ENCODE assay signal across 8 mouse cellular contexts in the genomic region with DNA sequence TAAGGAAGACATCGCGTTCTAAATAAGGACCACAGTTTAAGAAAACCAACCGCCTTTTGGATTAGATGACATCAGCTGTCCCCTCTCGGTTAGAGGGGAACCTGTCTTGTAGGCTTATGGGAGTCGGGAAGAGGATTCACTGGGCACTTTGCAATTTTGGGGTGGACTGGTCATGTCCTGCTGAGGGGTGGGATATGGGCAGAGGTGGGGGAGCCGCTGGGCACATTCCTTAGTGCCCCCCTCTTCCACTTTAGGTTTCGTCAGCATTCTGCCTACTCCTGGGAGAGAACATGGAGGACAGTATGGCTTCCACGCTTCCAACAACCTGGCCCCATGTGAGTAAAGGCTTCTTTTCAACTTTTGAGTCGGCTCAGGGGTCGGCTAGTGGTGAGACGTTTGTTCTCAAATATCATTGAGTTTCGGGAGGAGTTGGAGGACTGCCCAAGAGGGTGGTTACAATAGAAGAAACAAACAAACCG. TPM values are rescaled to one million over a fixed set of nuclear protein-coding genes. Genes with fewer than 3 reads are reported as not detected.
DNase-seq lines count a peak whose midpoint lies in the region; ATAC-seq and TF ChIP-seq lines count a peak whose summit lies in the region.

No protein-coding gene starts in this region.

- peak overlapping the region; percentile 74 to 91 (median 83) for H3K4me3 ChIP-seq in CH12.LX (replicated peaks in 1 of 3; ENCODE audit: low read depth in 2 of 3, low read length in 2 of 3, poor library complexity in 1 of 3)
- peak overlapping the region; percentile 46 for H3K4me3 ChIP-seq in embryonic facial prominence, embryonic 11.5 days (ENCODE audit: low read depth, low read length)
- peak overlapping the region; percentile 56 for H3K4me3 ChIP-seq in limb, embryonic 12.5 days (replicated peaks)
- peak overlapping the region; percentile 55 for H3K4me3 ChIP-seq in midbrain, embryonic 12.5 days

- H3K36me3 ChIP-seq in CH12.LX (replicated peaks in 1 of 2; ENCODE audit: control insufficient read depth in 1 of 2, insufficient read depth in 1 of 2, low read length in 1 of 2) = peaks cover 31 to 42% of the 10 kb centered on the region in 2 experiments
- H3K36me3 ChIP-seq in embryonic facial prominence, embryonic 11.5 days (replicated peaks; ENCODE audit: control insufficient read depth, insufficient read depth, low read depth, low read length) = peaks cover 13% of the 10 kb centered on the region
- H3K36me3 ChIP-seq in limb, embryonic 12.5 days = peaks cover 42% of the 10 kb centered on the region
- H3K36me3 ChIP-seq in midbrain, embryonic 12.5 days = peaks cover 41% of the 10 kb centered on the region

- peak overlapping the region; percentile 64; the same call in 1 of the 2 replicates for H3K4me2 ChIP-seq in CH12.LX (ENCODE audit: insufficient read depth, low read depth, poor library complexity, severe bottlenecking)
- peak overlapping the region; percentile 22 for H3K4me2 ChIP-seq in embryonic facial prominence, embryonic 11.5 days (ENCODE audit: low read depth, low read length)
- peak overlapping the region; percentile 56 for H3K4me2 ChIP-seq in limb, embryonic 12.5 days
- peak overlapping the region; percentile 54 for H3K4me2 ChIP-seq in midbrain, embryonic 12.5 days (replicated peaks)

- no peaks in the 10 kb centered on the region for H3K27me3 ChIP-seq in CH12.LX (replicated peaks)
- no peaks in the 10 kb centered on the region for H3K27me3 ChIP-seq in embryonic facial prominence, embryonic 11.5 days (ENCODE audit: control insufficient read depth, insufficient read depth, low read length)
- H3K27me3 ChIP-seq in limb, embryonic 12.5 days = no peaks in the 10 kb centered on the region
- 0 out of 2 replicates have a peak, but pooled peaks cover 4% of the 10 kb centered on the region for H3K27me3 ChIP-seq in midbrain, embryonic 12.5 days

- ATAC-seq in embryonic facial prominence, embryonic 11.5 days (replicated peaks; ENCODE audit: insufficient number of reproducible peaks, low FRiP score, low TSS enrichment, low read depth) = peak; percentile 65
- peak; percentile 12 to 31 for ATAC-seq in hematopoietic stem cell, adult 5-6 weeks (replicated peaks in 1 of 2; ENCODE audit: insufficient read depth in 1 of 2, low FRiP score in 2 of 2, low TSS enrichment in 1 of 2, low read depth in 1 of 2, poor library complexity in 2 of 2, severe bottlenecking in 2 of 2)
- peak; percentile 40; the same call in 1 of the 2 replicates for ATAC-seq in limb, embryonic 12.5 days (ENCODE audit: insufficient number of reproducible peaks, insufficient read depth, low FRiP score, low TSS enrichment, low read depth)
- ATAC-seq in midbrain, embryonic 12.5 days (ENCODE audit: low FRiP score, low read depth) = peak; percentile 66

- no peak for TF ChIP-seq EP300 in CH12.LX (IDR thresholded peaks at IDR 0.05; ENCODE audit: low read length)

- H3K27ac ChIP-seq in CH12.LX (ENCODE audit: insufficient read depth, low read depth) = peak overlapping the region; percentile 45
- H3K27ac ChIP-seq in embryonic facial prominence, embryonic 11.5 days (replicated peaks; ENCODE audit: low read depth, low read length) = no peak overlapping the region
- peak overlapping the region; percentile 25; the same call in 1 of the 2 replicates for H3K27ac ChIP-seq in limb, embryonic 12.5 days
- H3K27ac ChIP-seq in midbrain, embryonic 12.5 days (replicated peaks) = no peak overlapping the region

- in situ Hi-C loops in CH12.LX (cut with MboI; ENCODE audit: low pct_ligation_motif_present, low pct_unique_long_range_greater_than_20kb, low sequenced_read_pairs) = no loop called here

- peaks cover 15% of the 10 kb centered on the region for H3K79me2 ChIP-seq in CH12.LX (replicated peaks; ENCODE audit: control insufficient read depth, extremely low read depth, insufficient read depth, poor library complexity, severe bottlenecking)

- peak overlapping the region; percentile 92 for H3K9ac ChIP-seq in CH12.LX (ENCODE audit: insufficient read depth, low read depth)
- H3K9ac ChIP-seq in embryonic facial prominence, embryonic 11.5 days (replicated peaks; ENCODE audit: low read length) = peak overlapping the region; percentile 64
- peak overlapping the region; percentile 57 for H3K9ac ChIP-seq in limb, embryonic 12.5 days (replicated peaks)
- peak overlapping the region; percentile 56 for H3K9ac ChIP-seq in midbrain, embryonic 12.5 days (replicated peaks)

- peaks cover 37% of the 10 kb centered on the region for H3K9me3 ChIP-seq in CH12.LX (replicated peaks; ENCODE audit: low read length)
- H3K9me3 ChIP-seq in embryonic facial prominence, embryonic 11.5 days (replicated peaks; ENCODE audit: control insufficient read depth, low read length) = no peaks in the 10 kb centered on the region; the same call in none of the 2 replicates
- H3K9me3 ChIP-seq in limb, embryonic 12.5 days = peaks cover 43% of the 10 kb centered on the region
- H3K9me3 ChIP-seq in midbrain, embryonic 12.5 days = peaks cover 36% of the 10 kb centered on the region

- no peak for TF ChIP-seq RAD21 in CH12.LX (IDR thresholded peaks at IDR 0.05; ENCODE audit: low read depth, low read length)

- no peak for TF ChIP-seq CTCF in CH12.LX (conservative IDR thresholded peaks at IDR 0.05 in 1 of 2, IDR thresholded peaks at IDR 0.05 in 1 of 2; ENCODE audit: low read depth in 2 of 2, low read length in 2 of 2)

- peaks cover 0 to 13% of the 10 kb centered on the region in 2 experiments; a peak in 2 of 4 replicates for H3K4me1 ChIP-seq in CH12.LX (ENCODE audit: control insufficient read depth in 1 of 2, insufficient read depth in 2 of 2)
- no peaks in the 10 kb centered on the region for H3K4me1 ChIP-seq in embryonic facial prominence, embryonic 11.5 days (ENCODE audit: control insufficient read depth, insufficient read depth, low read length)
- no peaks in the 10 kb centered on the region; the same call in 1 of the 2 replicates for H3K4me1 ChIP-seq in limb, embryonic 12.5 days (replicated peaks)
- no peaks in the 10 kb centered on the region for H3K4me1 ChIP-seq in midbrain, embryonic 12.5 days

- dilution Hi-C loops in CH12.LX (cut with MboI; ENCODE audit: extremely low pct_ligation_motif_present, extremely low pct_unique_long_range_greater_than_20kb, low sequenced_read_pairs) = no loop called here

- no peak for TF ChIP-seq POLR2A in CH12.LX (IDR thresholded peaks at IDR 0.05; ENCODE audit: low read depth, low read length)

- 42% methylated on average over 13 of the region's 13 CpGs for WGBS in embryonic facial prominence, embryonic 11.5 days
- 43% methylated on average over 13 of the region's 13 CpGs for WGBS in limb, embryonic 12.5 days
- 46% methylated on average over 13 of the region's 13 CpGs for WGBS in midbrain, embryonic 12.5 days

- DNase-seq in gastrocnemius, adult 18-20 months (ENCODE audit: low spot score) = peak; percentile 5
- no peak for DNase-seq in gastrocnemius, adult 8-10 months (ENCODE audit: low spot score in 2 of 2)
- peak; percentile 20 for DNase-seq in CH12.LX (ENCODE audit: extremely low read depth)
- DNase-seq in embryonic facial prominence, embryonic 11.5 days (ENCODE audit: low spot score) = peak; percentile 18
- DNase-seq in urinary bladder, postnatal 25 days (ENCODE audit: low spot score) = no peak

RNA-seq across cellular contexts. Expression of gene Zfp110, which starts 0.7 kb away (rescaled TPM):
- total RNA-seq in gastrocnemius, adult 18-20 months (2021) = 10 to 100 TPM; 12.3 to 12.6 TPM
- 10 to 100 TPM; 11.9 to 17.2 (median 13.9) TPM for total RNA-seq in gastrocnemius, adult 8-10 months (2022)
- total RNA-seq in CH12.LX (2012; rRNA removed) (29.3 and 31.0 TPM in 2 replicates), CH12.LX (2014; rRNA removed) (26.6 and 31.5 TPM in 2 replicates)
- polyA plus RNA-seq in CH12.LX (2012; ENCODE audit: insufficient read length, low read depth) = 14.8 and 16.2 TPM in 2 replicates
- polyA plus RNA-seq in embryonic facial prominence, embryonic 11.5 days (2014; fragmentation: Nextera tagmentation; extraction: Ambion mirVana) = 37.6 and 39.0 TPM in 2 replicates
- total RNA-seq in hematopoietic stem cell, adult 5-6 weeks (2017) = 34.0 and 52.0 TPM in 2 replicates
- 34.9 and 37.4 TPM in 2 replicates for polyA plus RNA-seq in limb, embryonic 12.5 days (2016; fragmentation: Nextera tagmentation; extraction: Ambion mirVana)
- polyA plus RNA-seq in midbrain, embryonic 12.5 days (2016; fragmentation: Nextera tagmentation; extraction: Ambion mirVana) = 32.3 and 34.5 TPM in 2 replicates

RNA-seq across cellular contexts. Expression of gene Zfp329, which starts 16.6 kb away (rescaled TPM):
- 1 to 10 TPM; 3.6 to 4.5 TPM for total RNA-seq in gastrocnemius, adult 18-20 months (2021)
- 1 to 10 TPM; 2.9 to 5.8 (median 4.5) TPM for total RNA-seq in gastrocnemius, adult 8-10 months (2022)
- total RNA-seq in CH12.LX (2012; rRNA removed) (4.4 and 4.5 TPM in 2 replicates), CH12.LX (2014; rRNA removed) (3.9 and 7.2 TPM in 2 replicates)
- 4.3 and 4.5 TPM in 2 replicates for polyA plus RNA-seq in CH12.LX (2012; ENCODE audit: insufficient read length, low read depth)
- 15.9 and 18.6 TPM in 2 replicates for polyA plus RNA-seq in embryonic facial prominence, embryonic 11.5 days (2014; fragmentation: Nextera tagmentation; extraction: Ambion mirVana)
- 11.1 and 16.3 TPM in 2 replicates for total RNA-seq in hematopoietic stem cell, adult 5-6 weeks (2017)
- polyA plus RNA-seq in limb, embryonic 12.5 days (2016; fragmentation: Nextera tagmentation; extraction: Ambion mirVana) = 19.7 TPM in 2 replicates
- 27.1 and 31.6 TPM in 2 replicates for polyA plus RNA-seq in midbrain, embryonic 12.5 days (2016; fragmentation: Nextera tagmentation; extraction: Ambion mirVana)

RNA-seq across cellular contexts. Expression of gene Zscan18, which starts 31.8 kb away (rescaled TPM):
- total RNA-seq in gastrocnemius, adult 18-20 months (2021) = 1 to 10 TPM in 1 of 2 experiments, under 1 TPM in 1; 0.36 to 1.2 TPM
- total RNA-seq in gastrocnemius, adult 8-10 months (2022) = 1 to 10 TPM in 2 of 4 experiments, under 1 TPM in 2; 0.46 to 1.3 (median 0.86) TPM
- total RNA-seq in CH12.LX (2012; rRNA removed) (1.6 and 1.8 TPM in 2 replicates), CH12.LX (2014; rRNA removed) (0.56 and 1.4 TPM in 2 replicates)
- 1.3 and 1.6 TPM in 2 replicates for polyA plus RNA-seq in CH12.LX (2012; ENCODE audit: insufficient read length, low read depth)
- polyA plus RNA-seq in embryonic facial prominence, embryonic 11.5 days (2014; fragmentation: Nextera tagmentation; extraction: Ambion mirVana) = 15.1 and 18.6 TPM in 2 replicates
- 8.2 and 8.9 TPM in 2 replicates for total RNA-seq in hematopoietic stem cell, adult 5-6 weeks (2017)
- 17.4 and 17.8 TPM in 2 replicates for polyA plus RNA-seq in limb, embryonic 12.5 days (2016; fragmentation: Nextera tagmentation; extraction: Ambion mirVana)
- 17.5 and 17.6 TPM in 2 replicates for polyA plus RNA-seq in midbrain, embryonic 12.5 days (2016; fragmentation: Nextera tagmentation; extraction: Ambion mirVana)

RNA-seq across cellular contexts. Expression of gene Zfp128, which starts 45.7 kb away (rescaled TPM):
- 1 to 10 TPM; 1.8 to 2.2 TPM for total RNA-seq in gastrocnemius, adult 18-20 months (2021)
- total RNA-seq in gastrocnemius, adult 8-10 months (2022) = 1 to 10 TPM; 1.7 to 2.2 (median 2.1) TPM
- 1.2 and 1.4 TPM in 2 replicates for total RNA-seq in CH12.LX (2012; rRNA removed)
- total RNA-seq in CH12.LX (2014; rRNA removed) = 0.96 and 1.2 TPM in 2 replicates
- polyA plus RNA-seq in CH12.LX (2012; ENCODE audit: insufficient read length, low read depth) = 0.61 and 0.78 TPM in 2 replicates
- 6.5 and 6.9 TPM in 2 replicates for polyA plus RNA-seq in embryonic facial prominence, embryonic 11.5 days (2014; fragmentation: Nextera tagmentation; extraction: Ambion mirVana)
- total RNA-seq in hematopoietic stem cell, adult 5-6 weeks (2017) = 5.3 and 6.4 TPM in 2 replicates
- polyA plus RNA-seq in limb, embryonic 12.5 days (2016; fragmentation: Nextera tagmentation; extraction: Ambion mirVana) = 7.1 and 8.0 TPM in 2 replicates
- 5.5 and 6.5 TPM in 2 replicates for polyA plus RNA-seq in midbrain, embryonic 12.5 days (2016; fragmentation: Nextera tagmentation; extraction: Ambion mirVana)

Comparison
In these comparisons a context has a peak if more than half of its experiments do, and no peak if none do; other contexts are left out.
1. DNase-seq: peak in gastrocnemius, adult 18-20 months (single experiment), CH12.LX (single experiment) and embryonic facial prominence, embryonic 11.5 days (single experiment); none in gastrocnemius, adult 8-10 months (0 of 2) and urinary bladder, postnatal 25 days (single experiment).
2. H3K27ac ChIP-seq: peak in CH12.LX (single experiment) and limb, embryonic 12.5 days (single experiment); none in embryonic facial prominence, embryonic 11.5 days (single experiment) and midbrain, embryonic 12.5 days (single experiment).
3. Peak in every context shown above with its lines, with median percentiles within 50 percentile points of each other: H3K4me2 ChIP-seq, H3K4me3 ChIP-seq, H3K9ac ChIP-seq and ATAC-seq.